Mouse (Mus musculus) embryonic facial prominence, embryonic 11.5 days (tissue): ENCODE data around the gene Zbtb24. TPM values are rescaled to one million over a fixed set of nuclear protein-coding genes. Genes with fewer than 3 reads are reported as not detected.
A peak's percentile ranks its signal among the peaks of the same experiment; 100 is the strongest.
"Not testable (repeated sequence)": the region's sequence is repeated elsewhere in the genome, so short reads cannot be mapped to it uniquely, and the experiment has no call there.

Source experiments
- ATAC-seq: fragments of 200-750 bp; cut with Nextera tagmentation; replicated peaks from 2 replicates; pipeline ENCODE4 v1.8.0; 2017; ENCODE audit warnings: low read depth; ENCODE audit not compliant: insufficient number of reproducible peaks, low FRiP score, low TSS enrichment
- DNase-seq: peaks from one replicate; pipeline ENCODE4 v3.0.0-alpha.2; 2015; ENCODE audit warnings: low spot score
- H3K27ac ChIP-seq: fragments of 300-500 bp; sonication (generic); replicated peaks from 2 replicates; pipeline ENCODE4 v1.5.1; 2014; ENCODE audit warnings: mild to moderate bottlenecking, low read depth, low read length, control low read depth
- H3K27me3 ChIP-seq: fragments of 300-500 bp; sonication (generic); 2 replicates; pipeline ENCODE4 v1.6.1; 2014; ENCODE audit warnings: mild to moderate bottlenecking, low read length, moderate library complexity, mixed read lengths; ENCODE audit not compliant: control insufficient read depth, insufficient read depth
- H3K36me3 ChIP-seq: fragments of 300-500 bp; sonication (generic); replicated peaks from 2 replicates; pipeline ENCODE4 v1.6.1; 2014; ENCODE audit warnings: low read depth, mild to moderate bottlenecking, low read length, moderate library complexity, mixed read lengths; ENCODE audit not compliant: control insufficient read depth, insufficient read depth
- H3K4me1 ChIP-seq: fragments of 300-500 bp; sonication (generic); 2 replicates; pipeline ENCODE4 v1.6.1; 2014; ENCODE audit warnings: low read length, mixed read lengths; ENCODE audit not compliant: control insufficient read depth, insufficient read depth
- H3K4me2 ChIP-seq: fragments of 300-500 bp; sonication (generic); 2 replicates; pipeline ENCODE4 v1.6.1; 2014; ENCODE audit warnings: low read depth, mild to moderate bottlenecking, control low read depth, low read length, moderate library complexity
- H3K4me3 ChIP-seq: fragments of 300-500 bp; sonication (generic); 2 replicates; pipeline ENCODE4 v1.5.1; 2014; ENCODE audit warnings: low read depth, low read length, control low read depth
- H3K9ac ChIP-seq: fragments of 300-500 bp; sonication (generic); replicated peaks from 2 replicates; pipeline ENCODE4 v1.6.1; 2014; ENCODE audit warnings: mild to moderate bottlenecking, control low read depth, low read length
- H3K9me3 ChIP-seq: fragments of 300-500 bp; sonication (generic); replicated peaks from 2 replicates; pipeline ENCODE4 v1.6.1; 2016; ENCODE audit warnings: mild to moderate bottlenecking, low read length, inconsistent platforms, mixed read lengths; ENCODE audit not compliant: control insufficient read depth
- WGBS: fragments of 180-500 bp; shearing (Covaris S2); extraction: QIAGEN DNeasy Blood & Tissue Kit; methylation state at CpG from one replicate; pipeline ENCODE4 v1.1.7; 2014; 5-methylcytosine and 5-hydroxymethylcytosine counted together
- polyA plus RNA-seq: library from polyadenylated mRNA; unstranded; fragments of >200 nt; fragmentation: Nextera tagmentation; extraction: Ambion mirVana; gene quantifications from 2 replicates; pipeline ENCODE4 v1.2.1, GENCODE M21; 2014

Zbtb24 gene
- polyA plus RNA-seq = 19.0 and 21.7 TPM in 2 replicates

DNA sequence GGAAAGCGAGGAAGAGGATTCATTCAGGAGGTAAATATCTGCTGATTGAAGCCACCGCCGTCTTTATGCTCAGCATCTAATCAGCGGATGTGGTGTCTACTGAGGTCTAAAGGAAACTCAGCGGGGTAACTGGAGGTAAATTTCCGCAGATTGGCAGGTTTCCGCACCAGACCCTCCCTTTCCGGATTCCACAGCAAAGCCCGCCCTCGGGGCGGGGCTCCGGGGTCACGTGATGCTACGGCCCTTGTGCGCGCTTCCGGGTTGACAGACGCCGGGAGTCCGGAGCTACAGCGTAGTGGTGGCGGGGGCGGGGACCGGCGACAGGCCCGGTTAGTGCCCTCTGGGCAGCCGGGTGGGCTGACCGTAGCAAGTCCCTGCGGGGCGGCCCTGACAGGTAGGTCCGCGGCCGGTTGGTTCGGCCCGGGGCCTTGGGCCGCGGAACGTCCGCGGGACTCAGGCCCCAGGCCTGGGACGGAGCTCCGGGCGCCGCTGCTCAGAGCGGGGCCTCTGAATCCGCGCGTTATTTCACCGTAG, at the start of gene Zbtb24:
Zbtb24 (plus strand) TSS at position 247 of the 534 bp plus-strand sequence.
- WGBS = 0% methylated on average over 49 of the region's 49 CpGs
- peak; percentile 89 for ATAC-seq
- H3K36me3 ChIP-seq = peaks cover 3% of the 10 kb centered on the region

DNA sequence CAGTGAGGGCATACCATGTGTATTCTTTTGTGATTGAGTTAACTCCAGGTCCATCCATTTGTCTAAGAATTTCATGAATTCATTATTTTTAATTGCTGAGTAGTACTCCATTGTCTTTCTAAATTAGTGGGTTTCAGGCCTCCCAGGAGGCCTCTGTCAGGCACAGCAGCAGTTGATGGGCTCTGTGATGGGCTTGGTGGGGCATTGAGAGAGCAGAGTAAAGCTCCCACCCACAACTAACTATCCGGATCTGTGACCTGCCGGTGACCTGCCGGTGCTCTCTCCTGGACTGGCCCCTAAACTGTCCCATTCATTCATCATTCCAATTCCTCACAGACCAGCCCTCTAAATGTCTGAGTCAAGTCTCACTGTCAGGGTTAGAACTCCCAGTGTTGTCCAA, 49.1 kb upstream of the Zbtb24 start:
- Histone ChIP-seq H3K9me3 (no peaks in the 10 kb centered on the region), H3K4me1 (no peaks in the 10 kb centered on the region), H3K4me2 (no peak overlapping the region), H3K27ac (no peak overlapping the region), H3K27me3 (no peaks in the 10 kb centered on the region), H3K4me3 (no peak overlapping the region), H3K36me3 (no peaks in the 10 kb centered on the region), H3K9ac (no peak overlapping the region)
- ATAC-seq (no peak), DNase-seq (no peak)
- 85% methylated on average over 3 of the region's 3 CpGs for WGBS

More for the DNA sequence above, at the start of gene Zbtb24:
- peak; percentile 98 for DNase-seq
- peak within 1 kb of the TSS; percentile 68 for H3K4me2 ChIP-seq
- H3K9me3 ChIP-seq = no peaks in the 10 kb centered on the region
- H3K9ac ChIP-seq = peak within 1 kb of the TSS; percentile 80
- H3K4me3 ChIP-seq = peak within 1 kb of the TSS; percentile 88
- no peak within 1 kb of the TSS for H3K27ac ChIP-seq
- no peaks in the 10 kb centered on the region for H3K27me3 ChIP-seq
- no peaks in the 10 kb centered on the region for H3K4me1 ChIP-seq

DNA sequence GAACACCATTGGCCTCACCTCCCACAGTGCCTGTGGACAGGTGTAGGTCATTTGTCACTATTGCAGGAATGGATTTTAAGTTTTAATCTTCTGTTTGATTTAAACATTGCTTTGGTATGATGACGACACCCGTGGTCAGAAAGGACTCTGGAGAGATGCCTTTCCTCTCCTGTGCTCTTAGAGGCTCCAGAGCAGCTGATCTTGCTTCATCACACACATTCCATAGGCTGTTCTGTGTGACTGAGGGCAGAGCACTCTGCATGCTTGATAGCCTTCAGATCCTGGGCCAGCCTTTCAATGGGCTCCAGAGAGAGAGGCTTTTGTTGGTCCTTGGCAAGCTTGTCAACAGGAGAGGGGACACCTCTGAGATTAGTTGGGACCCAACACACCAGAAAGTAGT, 46.8 kb upstream of the Zbtb24 start:
- Histone ChIP-seq H3K36me3 (no peaks in the 10 kb centered on the region), H3K4me3 (no peak overlapping the region), H3K4me2 (no peak overlapping the region), H3K27ac (no peak overlapping the region), H3K9me3 (no peaks in the 10 kb centered on the region), H3K9ac (no peak overlapping the region), H3K27me3 (no peaks in the 10 kb centered on the region), H3K4me1 (no peaks in the 10 kb centered on the region)
- DNase-seq (no peak), ATAC-seq (no peak)
- 71% methylated on average over 2 of the region's 2 CpGs for WGBS

DNA sequence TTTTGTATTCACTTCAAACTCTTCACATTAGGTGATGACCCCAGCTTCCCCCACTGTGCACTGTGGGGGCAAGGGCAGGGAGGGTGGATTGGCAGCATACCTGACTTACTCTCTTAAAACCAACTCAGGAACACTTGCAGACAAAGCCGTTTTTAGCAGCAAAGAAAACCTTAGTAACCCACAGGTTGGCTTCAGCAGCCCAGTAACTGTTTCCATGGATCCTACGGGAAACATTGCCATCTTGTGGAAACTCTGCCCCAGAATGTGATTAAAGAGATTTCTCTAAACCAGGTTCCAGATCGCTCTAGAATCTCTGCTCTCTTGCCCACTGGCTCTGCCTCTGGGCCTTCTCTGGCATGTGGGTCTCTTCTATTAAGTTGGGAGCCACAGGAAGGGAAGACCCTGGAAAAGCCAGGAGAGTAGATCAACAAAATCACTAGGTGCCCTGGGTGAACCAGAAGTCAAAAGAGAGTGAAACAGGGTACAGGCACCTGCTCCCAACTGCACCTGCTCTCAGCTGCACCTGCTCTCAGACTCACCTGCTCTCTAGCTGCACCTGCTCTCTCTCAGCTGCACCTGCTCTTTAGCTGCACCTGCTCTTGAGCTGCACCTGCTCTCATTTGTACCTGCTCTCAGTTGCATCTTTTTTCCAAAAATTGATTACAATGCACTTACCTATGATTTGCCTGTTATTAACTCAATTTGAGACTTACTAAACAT, 46.1 kb upstream of the Zbtb24 start:
- Histone ChIP-seq H3K36me3 (no peaks in the 10 kb centered on the region), H3K27me3 (no peaks in the 10 kb centered on the region), H3K4me1 (no peaks in the 10 kb centered on the region), H3K4me2 (no peak overlapping the region), H3K27ac (no peak overlapping the region), H3K9me3 (no peaks in the 10 kb centered on the region), H3K9ac (no peak overlapping the region), H3K4me3 (no peak overlapping the region)
- DNase-seq = peak; percentile 24
- no peak for ATAC-seq
- 43% methylated on average over 3 of the region's 3 CpGs for WGBS

DNA sequence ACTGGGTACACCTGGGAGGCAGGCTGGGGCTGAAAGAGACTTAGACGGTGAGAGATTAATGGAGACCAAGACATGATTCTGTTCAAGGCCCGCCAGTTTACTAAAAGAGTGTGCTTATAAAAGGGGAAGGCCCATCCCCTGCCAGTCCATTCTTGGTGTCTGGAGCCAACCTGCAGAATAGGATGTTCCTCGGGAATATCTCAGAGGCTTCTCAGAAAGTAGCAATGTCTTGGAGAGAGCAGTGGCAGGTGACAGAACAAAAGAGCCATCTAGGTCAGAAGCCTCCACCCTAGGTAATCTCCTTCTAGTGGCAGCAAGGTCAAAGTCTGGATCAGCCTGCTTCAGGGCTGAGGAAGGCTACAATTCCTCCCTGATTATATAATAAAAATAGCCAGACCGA, 40.0 kb upstream of the Zbtb24 start:
- H3K4me3 ChIP-seq, H3K27me3 ChIP-seq, H3K4me2 ChIP-seq, H3K9me3 ChIP-seq, H3K4me1 ChIP-seq, H3K36me3 ChIP-seq, ATAC-seq, H3K9ac ChIP-seq, H3K27ac ChIP-seq, DNase-seq: not testable (repeated sequence)
- WGBS = 89% methylated on average over 4 of the region's 4 CpGs

DNA sequence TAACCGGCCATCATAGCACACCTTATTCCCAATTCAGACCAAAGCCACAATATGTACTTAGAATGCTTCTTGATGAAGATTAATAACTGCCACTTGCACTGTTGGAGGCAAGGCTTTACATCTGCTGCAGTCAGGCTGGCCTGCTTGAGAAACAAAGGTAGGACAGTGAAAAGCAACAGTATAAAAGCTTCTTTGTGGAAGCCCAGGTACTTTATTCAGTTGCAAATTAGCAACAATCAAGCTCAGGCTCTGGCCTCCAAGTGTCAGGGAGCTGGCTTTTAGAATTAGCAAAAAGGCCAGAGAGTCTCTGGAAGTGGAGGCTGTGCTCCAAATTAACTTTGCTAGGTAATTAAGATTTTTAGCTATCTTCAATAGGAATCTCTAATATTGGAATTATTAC, 39.4 kb upstream of the Zbtb24 start:
- 91% methylated on average over 1 of the region's 1 CpGs for WGBS
- H3K27me3 ChIP-seq, H3K36me3 ChIP-seq, H3K27ac ChIP-seq, H3K4me3 ChIP-seq, ATAC-seq, H3K4me1 ChIP-seq, H3K9me3 ChIP-seq, H3K9ac ChIP-seq, H3K4me2 ChIP-seq, DNase-seq: not testable (repeated sequence)

DNA sequence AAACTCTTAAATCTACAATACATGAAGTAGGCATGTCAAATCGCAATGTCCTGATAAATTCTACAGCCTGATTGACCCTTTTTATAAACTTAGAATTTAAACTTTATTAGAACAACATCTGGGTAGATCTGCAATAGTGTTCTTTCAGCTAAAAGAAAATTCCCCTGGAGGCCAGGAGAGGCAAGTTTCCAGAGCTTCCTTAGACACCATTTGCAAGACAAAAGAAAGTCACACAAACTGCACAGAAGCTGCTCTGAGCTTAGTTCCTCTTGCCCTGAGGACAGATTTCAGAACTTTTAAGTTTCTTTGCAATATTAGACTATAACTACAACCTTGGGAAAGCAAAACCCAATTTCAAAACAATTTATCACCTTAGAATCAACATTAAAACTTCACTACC, 36.7 kb upstream of the Zbtb24 start:
- not testable (repeated sequence) for H3K9me3 ChIP-seq, H3K4me1 ChIP-seq, H3K27me3 ChIP-seq, H3K27ac ChIP-seq, DNase-seq, H3K36me3 ChIP-seq, H3K4me2 ChIP-seq, H3K4me3 ChIP-seq, H3K9ac ChIP-seq, ATAC-seq
- WGBS = 89% methylated on average over 1 of the region's 1 CpGs

DNA sequence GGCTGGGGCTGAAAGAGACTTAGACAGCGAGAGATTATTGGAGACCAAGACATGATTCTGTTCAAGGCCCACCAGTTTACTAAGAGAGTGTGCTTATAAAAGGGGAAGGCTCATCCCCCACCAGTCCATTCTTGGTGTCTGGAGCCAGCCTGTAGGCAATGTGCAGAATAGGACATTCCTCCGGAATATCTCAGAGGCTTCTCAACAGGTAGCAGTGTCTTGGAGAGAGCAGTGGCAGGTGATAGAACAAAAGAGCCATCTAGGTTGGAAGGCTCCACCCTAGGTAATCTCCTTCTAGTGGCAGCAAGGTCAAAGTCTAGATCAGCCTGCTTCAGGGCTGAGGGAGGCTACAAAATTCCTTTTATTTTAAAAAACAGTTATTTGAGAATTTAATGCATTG, 34.8 kb upstream of the Zbtb24 start:
- 85% methylated on average over 2 of the region's 2 CpGs for WGBS
- H3K4me2 ChIP-seq, H3K9me3 ChIP-seq, H3K27ac ChIP-seq, ATAC-seq, H3K4me1 ChIP-seq, H3K36me3 ChIP-seq, H3K9ac ChIP-seq, H3K4me3 ChIP-seq, H3K27me3 ChIP-seq, DNase-seq: not testable (repeated sequence)
